In the genomic region with DNA sequence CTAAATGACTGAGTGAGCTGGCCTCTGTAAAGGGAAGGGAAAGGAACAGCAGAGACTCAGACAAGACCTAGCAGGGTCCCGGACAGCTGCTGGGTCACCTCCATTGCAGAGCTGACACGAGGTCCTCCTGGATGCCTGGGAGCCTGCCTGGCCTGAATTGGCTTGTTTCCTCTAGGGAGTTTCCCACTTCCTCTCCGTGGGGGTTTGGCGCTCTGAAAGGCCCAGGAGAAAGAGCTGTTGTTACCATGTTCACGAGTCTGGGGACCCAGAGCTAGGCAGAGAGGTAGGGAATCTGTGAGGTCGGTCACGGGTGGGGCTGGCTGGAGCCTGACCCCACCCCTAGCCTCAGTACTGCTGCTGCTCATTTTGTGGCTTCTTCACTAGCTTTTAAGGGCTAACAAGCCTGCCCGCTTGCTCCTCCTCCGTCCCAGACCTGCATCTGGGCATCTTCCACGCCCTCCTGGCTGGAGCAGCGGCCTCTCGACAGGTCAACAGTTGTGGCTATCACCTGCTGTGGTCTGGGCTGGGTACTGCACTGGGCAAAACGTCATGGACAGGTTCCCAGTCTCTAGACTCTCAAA, we compare ENCODE assay signal across 9 mouse cellular contexts. TPM values are rescaled to one million over a fixed set of nuclear protein-coding genes. Genes with fewer than 3 reads are reported as not detected.
DNase-seq lines count a peak whose midpoint lies in the region; ATAC-seq and TF ChIP-seq lines count a peak whose summit lies in the region.
"Had no signal": no experiment of that assay in that cellular context is flagged by ENCODE, and none has a peak within 500 bp of the region (broad histone marks: within the 10 kb centered on the region; RNA-seq: fewer than 3 reads in every experiment).

No protein-coding gene starts in this region.

- H3K9ac ChIP-seq in forebrain, postnatal 0 days: no peak overlapping the region
- H3K9ac ChIP-seq in forebrain, embryonic 16.5 days (replicated peaks; ENCODE audit: low read depth, low read length): no peak overlapping the region
- H3K9ac ChIP-seq in midbrain, embryonic 16.5 days (ENCODE audit: low read depth, low read length): peak overlapping the region; percentile 92; the same call in 1 of the 2 replicates

- no peaks in the 10 kb centered on the region for H3K36me3 ChIP-seq in forebrain, postnatal 0 days (ENCODE audit: insufficient read depth)
- no peaks in the 10 kb centered on the region for H3K36me3 ChIP-seq in forebrain, embryonic 16.5 days (ENCODE audit: control insufficient read depth, insufficient read depth)
- no peaks in the 10 kb centered on the region for H3K36me3 ChIP-seq in midbrain, embryonic 16.5 days (ENCODE audit: control insufficient read depth, insufficient read depth, low read length)
- no peaks in the 10 kb centered on the region for H3K36me3 ChIP-seq in kidney, adult 2 months (ENCODE audit: control insufficient read depth, insufficient read depth, low read length)

- TF ChIP-seq CTCF in forebrain, postnatal 0 days (IDR thresholded peaks at IDR 0.05; ENCODE audit: low read depth): no peak
- TF ChIP-seq CTCF in kidney, adult 2 months (conservative IDR thresholded peaks at IDR 0.05; ENCODE audit: insufficient read depth, insufficient read length, low read depth, low read length): no peak

- H3K27ac ChIP-seq in forebrain, postnatal 0 days (ENCODE audit: low read depth, low read length): no peak overlapping the region
- H3K27ac ChIP-seq in forebrain, embryonic 16.5 days (ENCODE audit: low read length): no peak overlapping the region
- H3K27ac ChIP-seq in midbrain, embryonic 16.5 days (ENCODE audit: low read length): no peak overlapping the region
- H3K27ac ChIP-seq in kidney, adult 2 months (ENCODE audit: insufficient read depth, low read depth, low read length): no peak overlapping the region

- no peak for ATAC-seq in forebrain, postnatal 0 days
- ATAC-seq in forebrain, embryonic 16.5 days: no peak
- ATAC-seq in granulocyte monocyte progenitor cell, adult 5-6 weeks (replicated peaks; ENCODE audit: poor library complexity, severe bottlenecking): peak; percentile 18; the same call in 1 of the 2 replicates
- ATAC-seq in midbrain, embryonic 16.5 days: no peak

- H3K27me3 ChIP-seq in forebrain, postnatal 0 days (ENCODE audit: insufficient read depth, low read length): no peaks in the 10 kb centered on the region
- H3K27me3 ChIP-seq in forebrain, embryonic 16.5 days (replicated peaks; ENCODE audit: control insufficient read depth, insufficient read depth, low read length): no peaks in the 10 kb centered on the region
- H3K27me3 ChIP-seq in midbrain, embryonic 16.5 days (ENCODE audit: control insufficient read depth, insufficient read depth, low read depth, low read length): no peaks in the 10 kb centered on the region
- no peaks in the 10 kb centered on the region; the same call in 1 of the 2 replicates for H3K27me3 ChIP-seq in kidney, adult 2 months (replicated peaks; ENCODE audit: control insufficient read depth, insufficient read depth, low read length)

- TF ChIP-seq POLR2A in kidney, adult 2 months (IDR thresholded peaks at IDR 0.05; ENCODE audit: low read depth, low read length): no peak

- WGBS in forebrain, postnatal 0 days: 47% methylated on average over 13 of the region's 13 CpGs
- 50% methylated on average over 13 of the region's 13 CpGs for WGBS in forebrain, embryonic 16.5 days
- WGBS in midbrain, embryonic 16.5 days: 58% methylated on average over 13 of the region's 13 CpGs
- 58% methylated on average over 13 of the region's 13 CpGs for WGBS in kidney, adult 2 months

- H3K4me1 ChIP-seq in forebrain, postnatal 0 days (ENCODE audit: insufficient read depth): peaks cover 9% of the 10 kb centered on the region; the same call in 1 of the 2 replicates
- peaks cover 18% of the 10 kb centered on the region for H3K4me1 ChIP-seq in forebrain, embryonic 16.5 days (replicated peaks; ENCODE audit: control insufficient read depth, insufficient read depth, low read length)
- peaks cover 24% of the 10 kb centered on the region for H3K4me1 ChIP-seq in midbrain, embryonic 16.5 days (ENCODE audit: control insufficient read depth, insufficient read depth, low read length)
- peaks cover 3% of the 10 kb centered on the region; the same call in 1 of the 2 replicates for H3K4me1 ChIP-seq in kidney, adult 2 months (ENCODE audit: control insufficient read depth, insufficient read depth, low read length)

- no peaks in the 10 kb centered on the region for H3K9me3 ChIP-seq in forebrain, postnatal 0 days (ENCODE audit: low read length)
- H3K9me3 ChIP-seq in forebrain, embryonic 16.5 days (ENCODE audit: control insufficient read depth, low read length): no peaks in the 10 kb centered on the region
- no peaks in the 10 kb centered on the region for H3K9me3 ChIP-seq in midbrain, embryonic 16.5 days (replicated peaks; ENCODE audit: control insufficient read depth, low read length, poor library complexity, severe bottlenecking)

- DNase-seq in forebrain, postnatal 0 days: no peak
- DNase-seq in brain, adult 2 months (ENCODE audit: low read depth, low spot score): peak; percentile 64
- no peak for DNase-seq in kidney, adult 2 months
- DNase-seq in spleen, postnatal 36 days (ENCODE audit: low spot score in 2 of 2): no peak
- no peak for DNase-seq in gastrocnemius, adult 8-10 months (ENCODE audit: low spot score in 2 of 2)
- DNase-seq: liver had no signal

- H3K4me3 ChIP-seq in forebrain, postnatal 0 days (ENCODE audit: low read depth, low read length): no peak overlapping the region
- H3K4me3 ChIP-seq in forebrain, embryonic 16.5 days (replicated peaks; ENCODE audit: low read length): no peak overlapping the region
- H3K4me3 ChIP-seq in midbrain, embryonic 16.5 days (ENCODE audit: low read depth, low read length): peak overlapping the region; percentile 78; the same call in 1 of the 2 replicates
- no peak overlapping the region for H3K4me3 ChIP-seq in kidney, adult 2 months (ENCODE audit: insufficient read depth, low read depth, low read length)

- H3K4me2 ChIP-seq in forebrain, postnatal 0 days (ENCODE audit: low read depth): peak overlapping the region; percentile 84; the same call in 1 of the 2 replicates
- H3K4me2 ChIP-seq in forebrain, embryonic 16.5 days (ENCODE audit: low read length): no peak overlapping the region
- peak overlapping the region; percentile 69 for H3K4me2 ChIP-seq in midbrain, embryonic 16.5 days (ENCODE audit: low read length)

RNA-seq across cellular contexts. Expression of gene Ciz1, which starts 1.6 kb away (rescaled TPM):
- total RNA-seq in forebrain, postnatal 0 days (2014; rRNA removed): 62.6 and 78.2 TPM in 2 replicates
- polyA plus RNA-seq in forebrain, postnatal 0 days (2015; fragmentation: Nextera tagmentation; extraction: Ambion mirVana): 51.5 and 52.9 TPM in 2 replicates
- 64.3 and 64.6 TPM in 2 replicates for polyA plus RNA-seq in forebrain, embryonic 16.5 days (2015; fragmentation: Nextera tagmentation; extraction: Ambion mirVana)
- 80.5 and 92.0 TPM in 2 replicates for total RNA-seq in granulocyte monocyte progenitor cell, adult 5-6 weeks (2014; fragmentation: Nextera tagmentation)
- total RNA-seq in granulocyte monocyte progenitor cell, adult 5-6 weeks (2017): 50.8 and 52.0 TPM in 2 replicates
- 56.3 and 58.7 TPM in 2 replicates for polyA plus RNA-seq in midbrain, embryonic 16.5 days (2015; fragmentation: Nextera tagmentation; extraction: Ambion mirVana)
- polyA plus RNA-seq in kidney, adult 2 months (2012; rRNA removed): 130 and 131 TPM in 2 replicates
- total RNA-seq in gastrocnemius, adult 8-10 months (2022): 10 to 100 TPM; 18.3 to 28.1 (median 25.8) TPM

RNA-seq across cellular contexts. Expression of gene Dnm1, which starts 2.6 kb away (rescaled TPM):
- total RNA-seq in forebrain, postnatal 0 days (2014; rRNA removed): 76.2 and 106 TPM in 2 replicates
- 47.9 and 71.6 TPM in 2 replicates for polyA plus RNA-seq in forebrain, postnatal 0 days (2015; fragmentation: Nextera tagmentation; extraction: Ambion mirVana)
- 26.9 and 38.4 TPM in 2 replicates for polyA plus RNA-seq in forebrain, embryonic 16.5 days (2015; fragmentation: Nextera tagmentation; extraction: Ambion mirVana)
- total RNA-seq in granulocyte monocyte progenitor cell, adult 5-6 weeks (2014; fragmentation: Nextera tagmentation): 0.85 TPM in 1 of 2 replicates, not detected in the other
- total RNA-seq in granulocyte monocyte progenitor cell, adult 5-6 weeks (2017): not detected in 2 replicates
- polyA plus RNA-seq in midbrain, embryonic 16.5 days (2015; fragmentation: Nextera tagmentation; extraction: Ambion mirVana): 55.1 and 66.3 TPM in 2 replicates
- 8.3 and 12.6 TPM in 2 replicates for polyA plus RNA-seq in kidney, adult 2 months (2012; rRNA removed)
- 1 to 10 TPM; 2.6 to 5.9 (median 3.9) TPM for total RNA-seq in gastrocnemius, adult 8-10 months (2022)

RNA-seq across cellular contexts. Expression of gene 1110008P14Rik, which starts 31.2 kb away (rescaled TPM):
- total RNA-seq in forebrain, postnatal 0 days (2014; rRNA removed): 197 and 210 TPM in 2 replicates
- 160 and 186 TPM in 2 replicates for polyA plus RNA-seq in forebrain, postnatal 0 days (2015; fragmentation: Nextera tagmentation; extraction: Ambion mirVana)
- polyA plus RNA-seq in forebrain, embryonic 16.5 days (2015; fragmentation: Nextera tagmentation; extraction: Ambion mirVana): 67.8 and 77.7 TPM in 2 replicates
- 11.7 and 20.7 TPM in 2 replicates for total RNA-seq in granulocyte monocyte progenitor cell, adult 5-6 weeks (2014; fragmentation: Nextera tagmentation)
- 5.5 and 11.2 TPM in 2 replicates for total RNA-seq in granulocyte monocyte progenitor cell, adult 5-6 weeks (2017)
- polyA plus RNA-seq in midbrain, embryonic 16.5 days (2015; fragmentation: Nextera tagmentation; extraction: Ambion mirVana): 117 and 132 TPM in 2 replicates
- 182 and 215 TPM in 2 replicates for polyA plus RNA-seq in kidney, adult 2 months (2012; rRNA removed)
- 10 to 100 TPM; 40.1 to 46.1 (median 42.3) TPM for total RNA-seq in gastrocnemius, adult 8-10 months (2022)

RNA-seq across cellular contexts. Expression of gene Lcn2, which starts 37.5 kb away (rescaled TPM):
- total RNA-seq in forebrain, postnatal 0 days (2014; rRNA removed): 0.54 and 1.2 TPM in 2 replicates
- polyA plus RNA-seq in forebrain, postnatal 0 days (2015; fragmentation: Nextera tagmentation; extraction: Ambion mirVana): 0.63 and 1.0 TPM in 2 replicates
- polyA plus RNA-seq in forebrain, embryonic 16.5 days (2015; fragmentation: Nextera tagmentation; extraction: Ambion mirVana): not detected in 2 replicates
- 24.8 and 50.9 TPM in 2 replicates for total RNA-seq in granulocyte monocyte progenitor cell, adult 5-6 weeks (2014; fragmentation: Nextera tagmentation)
- 51.1 and 62.2 TPM in 2 replicates for total RNA-seq in granulocyte monocyte progenitor cell, adult 5-6 weeks (2017)
- polyA plus RNA-seq in midbrain, embryonic 16.5 days (2015; fragmentation: Nextera tagmentation; extraction: Ambion mirVana): 0.86 and 1.2 TPM in 2 replicates
- 8.0 and 9.4 TPM in 2 replicates for polyA plus RNA-seq in kidney, adult 2 months (2012; rRNA removed)
- 1 to 10 TPM in 1 of 4 experiments, under 1 TPM in 1, not detected in 2; 0.65 to 1.9 TPM for total RNA-seq in gastrocnemius, adult 8-10 months (2022)

RNA-seq across cellular contexts. Expression of gene Ptges2, which starts 45.1 kb away (rescaled TPM):
- 32.1 and 37.5 TPM in 2 replicates for total RNA-seq in forebrain, postnatal 0 days (2014; rRNA removed)
- polyA plus RNA-seq in forebrain, postnatal 0 days (2015; fragmentation: Nextera tagmentation; extraction: Ambion mirVana): 54.9 and 58.6 TPM in 2 replicates
- 35.6 and 42.7 TPM in 2 replicates for polyA plus RNA-seq in forebrain, embryonic 16.5 days (2015; fragmentation: Nextera tagmentation; extraction: Ambion mirVana)
- 17.8 and 32.2 TPM in 2 replicates for total RNA-seq in granulocyte monocyte progenitor cell, adult 5-6 weeks (2014; fragmentation: Nextera tagmentation)
- 15.2 and 23.4 TPM in 2 replicates for total RNA-seq in granulocyte monocyte progenitor cell, adult 5-6 weeks (2017)
- 50.7 and 51.4 TPM in 2 replicates for polyA plus RNA-seq in midbrain, embryonic 16.5 days (2015; fragmentation: Nextera tagmentation; extraction: Ambion mirVana)
- 69.7 and 80.6 TPM in 2 replicates for polyA plus RNA-seq in kidney, adult 2 months (2012; rRNA removed)
- total RNA-seq in gastrocnemius, adult 8-10 months (2022): 10 to 100 TPM; 33.8 to 40.1 (median 36.1) TPM
